Mouse (Mus musculus): ENCODE measurements around the gene Cntn4.

The Cntn4 gene

DNA sequence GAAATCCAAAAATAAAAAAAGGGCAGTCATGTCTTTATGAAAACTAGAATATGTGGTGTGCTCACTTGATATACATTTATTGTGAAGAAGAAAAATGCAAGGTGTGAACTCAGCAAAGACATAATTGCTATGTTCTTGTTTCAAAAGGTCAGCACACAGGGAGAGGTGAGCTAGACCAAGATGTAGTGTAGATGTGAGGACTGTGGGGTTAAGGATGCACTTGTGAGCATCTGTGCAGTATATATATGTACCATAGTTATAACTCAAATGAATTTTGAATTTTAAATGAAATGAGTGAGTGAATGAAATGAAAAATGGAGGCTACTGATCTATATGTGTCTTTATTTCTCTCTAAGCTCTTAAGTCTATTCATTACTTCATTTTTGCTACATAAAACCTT, 401.2 kb downstream of the Cntn4 start:
- no peak for DNase-seq (ENCODE audit: low read depth)

- no peak for DNase-seq (ENCODE audit: low read depth)
Measured at GRCm38 (mm10) chr6:106097856-106098255, 420.4 kb downstream of the Cntn4 start.

- no peak for DNase-seq (ENCODE audit: low read depth)
Measured at GRCm38 (mm10) chr6:106118523-106119081, 441.1 kb downstream of the Cntn4 start.

DNA sequence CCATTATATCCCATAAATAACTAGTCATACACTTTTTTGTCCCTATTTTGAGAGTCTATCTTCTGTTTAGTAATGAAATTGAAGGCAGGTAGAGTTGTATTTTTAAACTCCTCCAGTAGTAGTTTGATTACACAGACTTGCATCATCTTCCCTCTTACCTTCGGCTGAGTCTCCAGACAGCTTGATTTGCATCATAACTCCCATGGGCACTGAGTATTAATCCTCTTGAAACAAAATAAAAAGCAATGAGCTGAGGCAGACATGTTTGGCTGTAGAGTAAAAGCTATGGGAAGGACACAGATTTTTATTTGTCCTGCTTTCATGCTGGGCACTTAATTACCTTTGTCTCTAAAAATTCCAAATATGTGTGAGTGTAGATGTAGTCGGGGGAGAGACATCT, 476.1 kb downstream of the Cntn4 start:
- no peak for DNase-seq (ENCODE audit: low read depth)

DNA sequence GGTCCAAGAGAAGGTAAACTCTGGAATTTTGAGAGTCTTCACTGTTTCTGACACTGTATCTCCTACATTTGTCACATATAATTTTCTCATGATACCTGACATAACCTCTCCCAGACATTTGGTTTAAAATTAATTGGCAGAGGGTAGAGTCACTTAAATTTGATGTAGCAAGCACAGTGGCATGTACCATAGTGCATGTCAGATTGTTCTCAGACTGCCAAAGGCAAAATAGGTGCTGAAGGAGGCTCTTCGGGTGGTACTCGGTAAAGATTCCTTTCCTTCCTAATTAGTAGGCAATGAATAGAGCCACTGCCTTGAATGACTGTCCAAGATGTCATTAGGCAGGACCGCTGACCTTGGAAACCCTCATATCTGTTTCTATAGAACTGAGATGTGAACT, 477.9 kb downstream of the Cntn4 start:
- DNase-seq (ENCODE audit: low read depth), result no peak

- no peak for DNase-seq (ENCODE audit: low read depth)
Measured at GRCm38 (mm10) chr6:106177546-106177945, 500.1 kb downstream of the Cntn4 start.

DNA sequence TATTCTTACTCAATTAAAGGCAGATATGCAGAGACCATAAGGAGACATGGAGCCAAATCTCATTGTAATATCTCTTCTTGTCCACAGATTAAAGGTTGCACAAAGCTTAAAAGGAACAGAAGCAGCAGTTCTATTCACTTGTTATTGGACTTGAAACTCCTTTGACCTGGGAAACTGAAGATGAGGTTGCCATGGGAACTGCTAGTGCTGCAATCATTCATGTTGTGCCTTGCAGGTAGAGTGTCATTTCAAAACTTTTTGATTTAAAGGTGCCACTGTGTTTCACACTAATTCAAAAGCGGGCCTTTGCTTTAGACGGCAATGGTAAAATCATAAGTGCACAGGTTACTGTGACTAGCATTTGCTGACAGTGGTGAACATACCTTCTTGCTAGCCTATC, 504.1 kb downstream of the Cntn4 start:
- no peak for DNase-seq (ENCODE audit: low read depth)

DNA sequence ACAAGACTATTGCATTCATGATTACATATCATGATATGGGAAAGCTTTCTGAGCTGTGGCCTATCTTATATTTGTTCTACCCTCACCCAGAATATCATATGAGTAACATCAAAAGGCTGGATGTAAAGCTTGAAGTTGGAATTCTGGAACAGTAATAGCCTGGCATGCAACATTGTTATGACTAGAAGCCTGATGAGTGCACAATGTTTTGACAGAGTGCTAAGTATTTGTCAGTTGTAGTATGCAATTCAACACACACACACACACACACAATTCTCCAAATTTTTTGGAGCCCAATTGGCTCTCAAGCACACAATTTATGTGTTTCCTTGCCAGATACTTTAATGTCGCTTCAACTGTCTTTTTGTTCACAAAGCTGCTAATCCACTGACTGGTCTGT, 523.5 kb downstream of the Cntn4 start:
- no peak for DNase-seq (ENCODE audit: low read depth)

GRCm38 (mm10) chr6:106207401-106207800, 529.9 kb downstream of the Cntn4 start:
- no peak for DNase-seq (ENCODE audit: low read depth)

- DNase-seq (ENCODE audit: low read depth), result no peak
Measured at GRCm38 (mm10) chr6:106213071-106213470, 535.6 kb downstream of the Cntn4 start.

DNA sequence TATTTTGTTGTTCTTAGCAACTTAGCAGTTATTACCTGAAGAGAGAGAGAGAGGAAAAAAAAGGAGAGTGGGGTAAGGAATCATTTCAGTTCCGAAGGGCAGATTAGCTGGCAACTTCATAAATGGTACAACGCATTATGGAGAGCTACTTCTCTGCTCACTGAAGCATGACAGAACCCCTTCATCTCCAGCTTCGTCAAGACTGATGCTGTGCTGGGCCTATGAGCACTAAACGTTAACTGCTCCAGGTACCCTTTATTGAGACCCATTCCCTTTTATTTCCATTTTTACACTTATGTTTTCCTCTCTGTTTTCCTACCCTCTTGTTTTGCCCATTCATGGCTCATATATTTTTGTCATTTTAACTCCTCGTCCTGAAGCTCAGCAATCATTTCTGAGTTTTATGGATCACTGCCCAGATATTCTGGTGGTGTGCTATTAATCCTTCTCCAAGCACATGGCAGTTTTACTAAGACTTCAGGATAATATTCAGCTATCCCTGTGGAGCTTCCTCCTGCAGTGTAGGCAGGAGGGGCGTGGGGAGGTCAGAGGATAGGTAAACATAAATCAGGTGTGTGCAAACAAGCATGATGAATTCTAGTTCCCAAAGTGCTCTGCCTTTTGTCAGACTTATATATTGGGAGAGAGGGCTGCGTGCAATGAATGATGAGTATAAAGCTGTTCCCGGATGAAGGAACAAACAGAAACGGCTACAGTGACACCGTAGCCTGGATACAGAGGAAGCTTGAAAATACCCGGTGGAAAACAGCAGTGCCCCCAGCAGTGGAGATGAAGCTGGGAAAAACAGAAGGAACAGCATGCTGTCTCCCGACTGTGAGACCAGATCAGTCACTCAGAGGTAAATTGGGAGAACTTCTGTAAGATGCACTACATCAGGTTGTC, 559.8 kb downstream of the Cntn4 start:
- no peak for DNase-seq (ENCODE audit: low read depth)

DNA sequence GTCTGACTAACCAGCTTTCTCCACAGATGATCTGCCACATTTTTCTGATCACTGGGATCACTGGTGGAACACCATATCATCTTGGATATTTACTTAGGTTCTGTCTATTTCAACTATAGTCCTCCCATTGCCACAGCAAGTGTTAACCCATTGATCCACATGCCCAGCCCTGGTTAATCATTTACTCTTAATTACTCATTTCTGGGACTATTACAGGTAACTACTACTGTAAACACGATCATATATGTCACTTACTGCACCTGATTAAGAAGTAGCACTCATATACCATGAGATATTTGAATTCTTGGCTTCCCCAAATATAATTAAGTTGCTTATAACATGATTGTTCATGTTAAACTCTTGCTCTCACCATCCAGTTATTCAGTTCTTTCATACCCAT, 564.1 kb downstream of the Cntn4 start:
- DNase-seq (ENCODE audit: low read depth), result no peak

GRCm38 (mm10) chr6:106263396-106263795, 585.9 kb downstream of the Cntn4 start:
- no peak for DNase-seq (ENCODE audit: low read depth)

DNA sequence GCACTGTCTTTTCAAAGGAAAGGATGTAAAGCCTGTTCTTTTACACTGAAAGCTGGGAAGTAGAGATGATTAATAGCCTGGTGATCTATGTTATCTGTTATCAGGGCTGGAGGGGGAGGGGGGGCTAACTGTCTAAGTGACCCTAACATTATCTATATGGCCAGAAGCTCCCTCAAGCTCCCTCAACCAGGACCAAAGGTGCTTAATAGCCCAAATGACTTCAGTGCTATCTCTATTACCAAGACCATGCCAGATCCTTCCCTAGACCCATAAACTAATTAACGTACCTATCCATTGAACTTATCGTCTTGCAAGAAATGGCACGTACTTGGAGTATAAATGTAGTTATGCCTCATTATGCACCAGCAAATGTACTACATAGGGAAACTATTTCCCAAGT, 588.0 kb downstream of the Cntn4 start:
- DNase-seq (ENCODE audit: low read depth), result no peak

DNA sequence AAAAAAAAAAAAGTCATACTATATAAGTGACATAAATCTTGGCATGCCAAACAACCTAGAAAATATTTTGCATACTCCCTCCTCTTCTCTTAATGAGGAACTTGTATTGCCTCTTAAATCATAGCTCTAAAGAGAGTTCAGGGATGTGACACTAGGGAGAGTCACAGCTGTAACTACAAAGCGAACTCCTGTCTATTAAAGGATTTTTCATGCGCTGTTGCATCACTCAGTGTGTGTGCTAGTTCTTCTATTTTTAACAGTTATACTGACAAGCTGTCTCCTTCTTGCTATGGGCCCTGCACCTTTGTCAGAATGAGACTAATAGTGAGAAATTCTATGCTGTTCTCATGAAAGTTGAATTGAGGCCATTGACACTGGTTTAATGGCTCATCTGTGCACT, 588.8 kb downstream of the Cntn4 start:
- no peak for DNase-seq (ENCODE audit: low read depth)

DNA sequence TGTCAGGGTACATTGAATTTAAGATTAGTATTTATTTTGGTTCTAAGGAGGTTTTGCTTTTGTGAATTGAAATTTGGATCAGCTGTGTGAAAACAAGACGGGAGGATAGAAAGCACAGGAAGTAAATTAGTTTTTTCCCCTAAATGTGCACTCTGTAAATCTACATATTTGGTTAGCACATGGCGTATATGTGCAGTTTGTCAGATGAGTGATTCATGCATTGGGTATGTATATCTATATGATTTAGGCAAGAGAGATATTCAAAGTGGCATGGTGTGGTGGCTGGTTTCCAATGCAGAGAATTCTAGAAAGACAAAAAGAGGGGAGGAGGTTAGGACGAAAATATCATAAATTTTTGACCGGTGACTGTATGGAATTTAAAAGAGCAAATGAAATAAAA, 591.3 kb downstream of the Cntn4 start:
- DNase-seq (ENCODE audit: low read depth), result no peak

DNA sequence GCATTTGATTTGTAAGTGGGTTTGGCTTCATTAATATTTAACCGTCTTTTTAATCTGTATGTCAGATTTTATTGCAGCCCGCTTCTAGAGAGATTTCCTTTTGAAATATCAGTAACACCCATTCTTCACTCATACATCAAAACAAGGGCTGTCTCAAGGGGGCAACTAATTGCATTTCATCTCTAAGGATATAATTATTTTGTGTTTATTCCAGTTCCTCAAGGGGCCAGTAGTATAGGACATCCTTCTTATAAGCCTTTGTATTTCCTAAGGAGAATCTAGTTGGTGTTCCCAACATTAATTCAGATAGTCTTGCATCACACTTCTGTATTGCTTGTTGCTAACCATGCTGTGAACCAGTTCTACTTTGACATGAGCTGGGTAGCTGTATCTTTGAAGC, 599.7 kb downstream of the Cntn4 start:
- DNase-seq (ENCODE audit: low read depth), result no peak

DNA sequence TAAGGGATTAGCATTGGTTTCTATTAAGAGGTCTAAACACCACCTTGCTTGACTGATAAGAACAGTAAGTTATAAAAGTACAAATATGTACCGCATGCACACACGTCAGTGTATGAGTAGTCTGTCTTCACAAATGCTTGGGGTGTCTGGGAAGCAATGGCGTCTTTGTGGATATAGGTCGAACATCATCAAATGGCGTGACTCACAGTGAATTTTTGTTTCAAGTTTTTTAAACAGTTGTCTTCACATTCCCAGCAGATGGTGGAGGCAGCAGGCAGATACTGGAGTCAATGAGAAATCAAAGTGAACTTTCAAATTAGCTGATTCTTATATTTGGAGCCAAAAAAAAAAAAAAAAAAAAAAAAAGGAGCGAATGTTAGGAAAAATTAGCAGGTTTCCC, 604.2 kb downstream of the Cntn4 start:
- no peak for DNase-seq (ENCODE audit: low read depth)

DNA sequence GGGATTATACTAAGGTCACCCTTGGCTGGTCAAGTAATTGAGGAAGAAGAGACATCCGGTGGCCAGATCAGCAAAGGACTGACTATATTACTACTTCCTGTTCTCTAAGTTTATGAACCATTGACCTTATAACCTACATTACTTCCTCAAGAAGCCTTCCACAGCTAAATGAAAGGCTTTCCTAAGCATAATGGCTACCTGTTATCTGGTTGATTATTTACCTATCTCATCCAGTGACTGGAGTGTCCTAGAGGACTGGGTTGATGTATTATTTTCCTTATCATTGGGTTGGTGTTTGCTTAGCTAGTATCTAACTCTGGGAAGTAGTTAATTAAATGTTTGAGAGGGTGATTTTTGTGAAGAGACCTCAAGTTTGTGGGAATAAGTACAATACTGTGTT, 606.4 kb downstream of the Cntn4 start:
- DNase-seq (ENCODE audit: low read depth), result no peak

- DNase-seq (ENCODE audit: low read depth), result no peak
Measured at GRCm38 (mm10) chr6:106299451-106299850, 622.0 kb downstream of the Cntn4 start.

DNA sequence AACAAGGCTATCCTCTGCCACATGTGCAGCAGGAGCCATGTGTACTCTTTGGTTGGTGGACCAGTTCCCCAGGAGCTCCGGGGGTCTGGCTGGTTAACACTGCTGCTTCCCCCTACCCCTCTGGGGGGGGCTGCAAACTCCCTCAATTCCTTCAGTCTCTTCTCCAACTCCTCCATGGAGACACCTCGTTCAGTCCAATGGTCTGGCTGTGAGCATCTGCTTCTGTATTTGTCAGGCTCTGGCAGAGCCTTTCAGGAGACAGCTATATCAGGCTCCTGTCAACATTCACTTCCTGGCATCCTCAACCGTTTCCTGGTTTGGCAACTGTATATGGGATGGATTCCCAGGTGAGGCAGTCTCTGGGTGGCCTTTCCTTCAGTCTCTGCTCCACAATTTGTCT, 622.7 kb downstream of the Cntn4 start:
- DNase-seq (ENCODE audit: low read depth), result no peak

DNA sequence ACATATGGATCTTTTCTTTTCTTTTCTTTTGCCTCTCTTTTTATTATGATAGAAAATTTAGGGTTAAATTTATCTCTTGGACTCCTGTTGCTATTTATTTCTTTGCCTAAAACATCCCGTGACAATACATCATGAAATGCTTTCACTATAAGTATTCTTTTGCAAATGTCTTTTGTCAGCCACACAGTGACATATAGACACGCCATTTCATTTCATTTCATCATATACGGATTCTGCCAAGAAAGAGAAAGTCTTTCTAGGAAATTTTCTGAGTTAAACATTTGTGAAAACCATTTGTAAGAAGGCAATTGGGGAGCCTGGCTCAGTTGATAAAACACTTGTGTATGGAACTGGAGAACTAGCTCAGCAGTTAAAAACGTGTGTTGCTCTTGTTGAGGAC, 625.0 kb downstream of the Cntn4 start:
- no peak for DNase-seq (ENCODE audit: low read depth)

- no peak for DNase-seq (ENCODE audit: low read depth)
Measured at GRCm38 (mm10) chr6:106328987-106329386, 651.5 kb downstream of the Cntn4 start.

- no peak for DNase-seq (ENCODE audit: low read depth)
Measured at GRCm38 (mm10) chr6:106329636-106330035, 652.2 kb downstream of the Cntn4 start.
